Mouse (Mus musculus) midbrain, embryonic 11.5 days (tissue): Measurements from ENCODE around the gene Sac3d1. TPM values are rescaled to one million over a fixed set of nuclear protein-coding genes. Genes with fewer than 3 reads are reported as not detected.

Experiments used
- ATAC-seq: fragments of 200-750 bp; cut with Nextera tagmentation; 2 replicates; pipeline ENCODE4 v1.8.0; 2017; ENCODE audit warnings: moderate TSS enrichment, moderate library complexity; ENCODE audit not compliant: low FRiP score
- DNase-seq: peaks from one replicate; pipeline ENCODE4 v3.0.0; 2015; ENCODE audit warnings: low spot score; ENCODE audit errors: missing footprints
- H3K27ac ChIP-seq: fragments of 300-500 bp; sonication (generic); 2 replicates; pipeline ENCODE4 v1.5.1; 2014; ENCODE audit warnings: low read depth, low read length
- H3K27me3 ChIP-seq: fragments of 300-500 bp; sonication (generic); 2 replicates; pipeline ENCODE4 v1.6.1; 2014; ENCODE audit warnings: mild to moderate bottlenecking, low read length, moderate library complexity, mixed read lengths; ENCODE audit not compliant: control insufficient read depth, insufficient read depth
- H3K36me3 ChIP-seq: fragments of 300-500 bp; sonication (generic); 2 replicates; pipeline ENCODE4 v1.6.1; 2014; ENCODE audit warnings: mild to moderate bottlenecking, low read length, moderate library complexity, mixed read lengths; ENCODE audit not compliant: control insufficient read depth, insufficient read depth
- H3K4me1 ChIP-seq: fragments of 300-500 bp; sonication (generic); 2 replicates; pipeline ENCODE4 v1.6.1; 2014; ENCODE audit warnings: low read length; ENCODE audit not compliant: control insufficient read depth, insufficient read depth
- H3K4me2 ChIP-seq: fragments of 300-500 bp; sonication (generic); 2 replicates; pipeline ENCODE4 v1.6.1; 2014; ENCODE audit warnings: mild to moderate bottlenecking, moderate library complexity
- H3K4me3 ChIP-seq: fragments of 300-500 bp; sonication (generic); 2 replicates; pipeline ENCODE4 v1.5.1; 2014; ENCODE audit warnings: low read depth, low read length
- H3K9ac ChIP-seq: fragments of 300-500 bp; sonication (generic); 2 replicates; pipeline ENCODE4 v1.6.1; 2014; ENCODE audit warnings: low read length
- H3K9me3 ChIP-seq: fragments of 300-500 bp; sonication (generic); 2 replicates; pipeline ENCODE4 v1.6.1; 2016; ENCODE audit warnings: low read length; ENCODE audit not compliant: control insufficient read depth
- WGBS: fragments of 180-500 bp; shearing (Covaris S2); extraction: QIAGEN DNeasy Blood & Tissue Kit; methylation state at CpG from one replicate; pipeline ENCODE4 v1.1.7; 2014; 5-methylcytosine and 5-hydroxymethylcytosine counted together
- polyA plus RNA-seq: library from polyadenylated mRNA; unstranded; fragments of >200 nt; fragmentation: Nextera tagmentation; extraction: Ambion mirVana; gene quantifications from 2 replicates; pipeline ENCODE4 v1.2.1, GENCODE M21; 2014

The Sac3d1 gene
- 55.3 and 60.0 TPM in 2 replicates for polyA plus RNA-seq

- Histone ChIP-seq H3K9me3 (no peaks in the 10 kb centered on the region), H3K4me1 (peaks cover 8% of the 10 kb centered on the region), H3K9ac (peak within 1 kb of the TSS; percentile 88), H3K36me3 (peaks cover 12% of the 10 kb centered on the region; the same call in 1 of the 2 replicates), H3K4me2 (peak within 1 kb of the TSS; percentile 89), H3K27me3 (no peaks in the 10 kb centered on the region), H3K4me3 (peak within 1 kb of the TSS; percentile 81), H3K27ac (peak within 1 kb of the TSS; percentile 95)
- DNase-seq (peak; percentile 99), ATAC-seq (peak; percentile 86)
- under 1% methylated on average over 75 of the region's 77 CpGs for WGBS
Observed at GRCm38 (mm10) chr19:6117986-6118676, at the start of gene Sac3d1. Gene Sac3d1 (minus strand): TSS chr19:6118650.

GRCm38 (mm10) chr19:6166750-6167149 is 48.3 kb upstream of the Sac3d1 start:
- ATAC-seq (no peak), DNase-seq (no peak)
- no peaks in the 10 kb centered on the region for H3K27me3 ChIP-seq
- H3K27ac ChIP-seq, result no peak overlapping the region
- H3K9ac ChIP-seq, result no peak overlapping the region
- H3K4me3 ChIP-seq, result no peak overlapping the region
- no peak overlapping the region for H3K4me2 ChIP-seq
- no peaks in the 10 kb centered on the region for H3K4me1 ChIP-seq
- H3K9me3 ChIP-seq, result no peaks in the 10 kb centered on the region
- H3K36me3 ChIP-seq, result no peaks in the 10 kb centered on the region
- 77% methylated on average over 4 of the region's 4 CpGs for WGBS

- Histone ChIP-seq H3K9ac (no peak overlapping the region), H3K4me2 (no peak overlapping the region), H3K9me3 (no peaks in the 10 kb centered on the region), H3K4me1 (no peaks in the 10 kb centered on the region), H3K27me3 (no peaks in the 10 kb centered on the region), H3K36me3 (no peaks in the 10 kb centered on the region), H3K4me3 (no peak overlapping the region), H3K27ac (no peak overlapping the region)
- 78% methylated on average over 10 of the region's 10 CpGs for WGBS
- DNase-seq (no peak), ATAC-seq (no peak)
Observed at GRCm38 (mm10) chr19:6163872-6164547, 45.6 kb upstream of the Sac3d1 start.

GRCm38 (mm10) chr19:6157220-6157619 is 38.8 kb upstream of the Sac3d1 start:
- no peaks in the 10 kb centered on the region for H3K27me3 ChIP-seq
- no peak for ATAC-seq
- no peaks in the 10 kb centered on the region for H3K4me1 ChIP-seq
- no peaks in the 10 kb centered on the region for H3K9me3 ChIP-seq
- H3K27ac ChIP-seq, result no peak overlapping the region
- no peaks in the 10 kb centered on the region for H3K36me3 ChIP-seq
- no peak for DNase-seq
- 75% methylated on average over 6 of the region's 6 CpGs for WGBS
- H3K4me2 ChIP-seq, result no peak overlapping the region
- H3K4me3 ChIP-seq, result no peak overlapping the region
- no peak overlapping the region for H3K9ac ChIP-seq

DNA sequence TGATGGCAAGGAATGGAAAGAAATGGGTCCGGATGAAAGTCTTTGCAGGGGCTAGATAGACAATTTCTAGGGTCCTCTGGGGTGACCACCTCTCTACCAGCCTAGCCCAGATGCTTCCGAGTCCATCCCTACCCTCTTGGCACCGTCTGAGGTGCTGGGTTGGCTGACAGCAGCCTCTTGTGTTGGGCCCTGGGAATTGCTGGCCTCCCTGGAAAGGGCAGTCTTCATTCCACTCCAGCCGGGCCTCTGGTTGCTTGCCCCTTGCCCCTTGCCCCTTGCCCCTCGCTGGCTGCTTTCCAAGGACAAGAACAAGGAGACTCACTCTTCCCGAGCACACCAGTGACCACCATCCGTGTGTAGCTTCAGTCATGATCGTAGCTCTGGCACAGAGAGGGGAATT is 37.9 kb upstream of the Sac3d1 start:
- no peaks in the 10 kb centered on the region for H3K27me3 ChIP-seq
- H3K36me3 ChIP-seq, result no peaks in the 10 kb centered on the region
- DNase-seq (no peak), ATAC-seq (no peak)
- H3K9me3 ChIP-seq, result no peaks in the 10 kb centered on the region
- H3K9ac ChIP-seq, result no peak overlapping the region
- H3K4me1 ChIP-seq, result no peaks in the 10 kb centered on the region
- WGBS, result 67% methylated on average over 8 of the region's 8 CpGs
- no peak overlapping the region for H3K4me2 ChIP-seq
- no peak overlapping the region for H3K4me3 ChIP-seq
- no peak overlapping the region for H3K27ac ChIP-seq

- no peaks in the 10 kb centered on the region for H3K9me3 ChIP-seq
- H3K27me3 ChIP-seq, result no peaks in the 10 kb centered on the region
- ATAC-seq (no peak), DNase-seq (no peak)
- WGBS, result 86% methylated on average over 9 of the region's 9 CpGs
- no peak overlapping the region for H3K9ac ChIP-seq
- no peaks in the 10 kb centered on the region for H3K36me3 ChIP-seq
- no peak overlapping the region for H3K27ac ChIP-seq
- H3K4me3 ChIP-seq, result no peak overlapping the region
- no peaks in the 10 kb centered on the region for H3K4me1 ChIP-seq
- no peak overlapping the region for H3K4me2 ChIP-seq
Observed at GRCm38 (mm10) chr19:6155174-6155573, 36.7 kb upstream of the Sac3d1 start.

GRCm38 (mm10) chr19:6144842-6145241 is 26.4 kb upstream of the Sac3d1 start:
- Histone ChIP-seq H3K27ac (no peak overlapping the region), H3K27me3 (no peaks in the 10 kb centered on the region), H3K4me3 (no peak overlapping the region), H3K4me1 (peaks cover 6% of the 10 kb centered on the region), H3K36me3 (no peaks in the 10 kb centered on the region), H3K9ac (no peak overlapping the region), H3K4me2 (no peak overlapping the region), H3K9me3 (no peaks in the 10 kb centered on the region)
- ATAC-seq, result no peak
- WGBS, result 85% methylated on average over 5 of the region's 5 CpGs
- DNase-seq, result no peak

DNA sequence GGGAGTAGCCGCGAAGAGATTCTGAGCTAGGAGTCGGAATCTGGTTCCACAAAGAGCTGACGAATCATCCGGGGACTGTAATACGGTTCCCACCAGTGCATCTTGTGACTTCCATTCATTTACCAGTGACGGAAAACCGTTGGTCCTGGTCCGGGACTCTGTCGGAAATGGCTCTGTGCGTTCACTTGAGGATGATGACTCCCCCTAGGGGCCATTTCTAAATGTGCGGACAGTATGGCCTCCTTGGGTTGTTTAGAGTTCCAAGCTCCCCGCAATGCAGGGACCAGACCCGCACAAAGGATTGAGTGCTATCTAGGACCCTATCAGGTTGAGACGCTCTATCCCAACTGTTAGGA is 22.9 kb upstream of the Sac3d1 start, which contains the start of gene Arl2:
TSS of gene Arl2 (minus strand) at position 155 of the 356 bp plus-strand sequence.
- H3K4me2 ChIP-seq, result peak within 1 kb of the TSS; percentile 88
- ATAC-seq, result peak; percentile 75
- H3K4me1 ChIP-seq, result peaks cover 9% of the 10 kb centered on the region
- H3K9me3 ChIP-seq, result no peaks in the 10 kb centered on the region
- peak within 1 kb of the TSS; percentile 70 for H3K4me3 ChIP-seq
- 1% methylated on average over 15 of the region's 15 CpGs for WGBS
- peak within 1 kb of the TSS; percentile 97 for H3K27ac ChIP-seq
- no peak for DNase-seq
- H3K27me3 ChIP-seq, result no peaks in the 10 kb centered on the region
- H3K36me3 ChIP-seq, result no peaks in the 10 kb centered on the region; the same call in none of the 2 replicates
- H3K9ac ChIP-seq, result peak within 1 kb of the TSS; percentile 90

- no peaks in the 10 kb centered on the region for H3K9me3 ChIP-seq
- no peaks in the 10 kb centered on the region; the same call in none of the 2 replicates for H3K36me3 ChIP-seq
- peak within 1 kb of the TSS; percentile 70 for H3K4me3 ChIP-seq
- peak within 1 kb of the TSS; percentile 90 for H3K9ac ChIP-seq
- no peaks in the 10 kb centered on the region for H3K27me3 ChIP-seq
- under 1% methylated on average over 68 of the region's 68 CpGs for WGBS
- DNase-seq (peak; percentile 99), ATAC-seq (peak; percentile 92)
- H3K4me2 ChIP-seq, result peak within 1 kb of the TSS; percentile 88
- peak within 1 kb of the TSS; percentile 97 for H3K27ac ChIP-seq
- H3K4me1 ChIP-seq, result peaks cover 9% of the 10 kb centered on the region
Observed at GRCm38 (mm10) chr19:6140678-6141393, 22.4 kb upstream of the Sac3d1 start, which contains the start of gene Batf2. Gene Batf2 (plus strand): TSS chr19:6140983.
